Mouse (Mus musculus) stomach, embryonic 16.5 days (tissue): Measurements from ENCODE around the gene Dchs2. TPM values are rescaled to one million over a fixed set of nuclear protein-coding genes. Genes with fewer than 3 reads are reported as not detected.

Experiments used
- ATAC-seq: fragments of 200-750 bp; cut with Nextera tagmentation; 2 replicates; pipeline ENCODE4 v1.8.0; 2017; ENCODE audit warnings: moderate number of reproducible peaks, moderate TSS enrichment; ENCODE audit not compliant: insufficient read depth, low FRiP score
- H3K27ac ChIP-seq: fragments of 300-500 bp; sonication (generic); 2 replicates; pipeline ENCODE4 v1.5.1; 2014; ENCODE audit warnings: low read length
- H3K27me3 ChIP-seq: fragments of 300-500 bp; sonication (generic); 2 replicates; pipeline ENCODE4 v1.6.1; 2014; ENCODE audit warnings: low read length, control low read depth, mixed read lengths; ENCODE audit not compliant: control insufficient read depth, insufficient read depth
- H3K36me3 ChIP-seq: fragments of 300-500 bp; sonication (generic); 2 replicates; pipeline ENCODE4 v1.6.1; 2014; ENCODE audit warnings: low read length; ENCODE audit not compliant: control insufficient read depth, insufficient read depth
- H3K4me1 ChIP-seq: fragments of 300-500 bp; sonication (generic); 2 replicates; pipeline ENCODE4 v1.6.1; 2014; ENCODE audit warnings: low read length, control low read depth, mixed read lengths; ENCODE audit not compliant: control insufficient read depth, insufficient read depth
- H3K4me2 ChIP-seq: fragments of 300-500 bp; sonication (generic); 2 replicates; pipeline ENCODE4 v1.6.1; 2014; ENCODE audit warnings: low read depth, low read length, mixed read lengths
- H3K4me3 ChIP-seq: fragments of 300-500 bp; sonication (generic); replicated peaks from 2 replicates; pipeline ENCODE4 v1.5.1; 2014; ENCODE audit warnings: mild to moderate bottlenecking, low read length
- H3K9ac ChIP-seq: fragments of 300-500 bp; sonication (generic); 2 replicates; pipeline ENCODE4 v1.6.1; 2014; ENCODE audit warnings: low read length
- H3K9me3 ChIP-seq: fragments of 300-500 bp; sonication (generic); replicated peaks from 2 replicates; pipeline ENCODE4 v1.6.1; 2016; ENCODE audit warnings: low read length, control low read depth; ENCODE audit not compliant: control insufficient read depth
- WGBS: fragments of 180-500 bp; shearing (Covaris S2); extraction: QIAGEN DNeasy Blood & Tissue Kit; methylation state at CpG from one replicate; pipeline ENCODE4 v1.1.7; 2014; 5-methylcytosine and 5-hydroxymethylcytosine counted together
- polyA plus RNA-seq: library from polyadenylated mRNA; unstranded; fragments of >200 nt; fragmentation: Nextera tagmentation; extraction: Ambion mirVana; gene quantifications from 2 replicates; pipeline ENCODE4 v1.2.1, GENCODE M21; 2015

Gene Dchs2
- polyA plus RNA-seq, 1 experiment from 2014 or later: 0.62 TPM

DNA sequence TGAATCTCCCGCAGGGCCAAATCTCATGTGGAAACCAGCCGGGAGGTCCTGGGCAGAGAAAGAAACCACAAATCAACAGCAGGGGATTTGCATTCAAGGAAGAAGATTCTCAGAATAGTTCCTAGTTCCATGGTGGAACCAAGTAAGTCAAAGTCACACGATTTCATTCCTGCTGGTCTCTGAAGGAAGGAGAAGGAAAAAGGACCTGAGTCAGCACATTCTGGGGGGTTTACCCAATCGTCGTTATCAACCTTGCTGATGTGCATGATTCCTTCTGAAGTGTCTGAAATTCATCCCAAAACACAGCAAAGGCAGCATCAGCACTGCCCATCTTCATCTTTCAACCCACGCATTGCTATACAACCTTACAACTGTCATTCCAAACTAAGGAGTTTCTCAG lies 249.1 kb downstream of the Dchs2 start:
- Histone ChIP-seq H3K4me3 (no peak overlapping the region), H3K27ac (no peak overlapping the region), H3K27me3 (no peaks in the 10 kb centered on the region), H3K4me2 (no peak overlapping the region), H3K9ac (no peak overlapping the region), H3K4me1 (no peaks in the 10 kb centered on the region), H3K9me3 (no peaks in the 10 kb centered on the region), H3K36me3 (no peaks in the 10 kb centered on the region)
- ATAC-seq: no peak
- WGBS: 92% methylated on average over 6 of the region's 6 CpGs

Other genes with a start within 250 kb of the Dchs2 start
- 3.1 and 3.3 TPM in 2 replicates for gene Lrat, start 224.0 kb upstream of the Dchs2 start, polyA plus RNA-seq
- 26.5 and 31.3 TPM in 2 replicates for gene Fgg, start 120.2 kb upstream of the Dchs2 start, polyA plus RNA-seq
- gene Fga, start 101.9 kb upstream of the Dchs2 start, polyA plus RNA-seq: 28.7 and 36.9 TPM in 2 replicates
- gene Fgb, start 78.1 kb upstream of the Dchs2 start, polyA plus RNA-seq: 16.8 and 21.8 TPM in 2 replicates
- gene Plrg1, start 72.4 kb upstream of the Dchs2 start, polyA plus RNA-seq: 80.9 and 83.7 TPM in 2 replicates